Mouse (Mus musculus) liver, embryonic 11.5 days (tissue): ENCODE results near the gene Rhox2e. TPM values are rescaled to one million over a fixed set of nuclear protein-coding genes. Genes with fewer than 3 reads are reported as not detected.
"Not testable (repeated sequence)": the region's sequence is repeated elsewhere in the genome, so short reads cannot be mapped to it uniquely, and the experiment has no call there.

Experiments
- ATAC-seq: fragments of 200-750 bp; cut with Nextera tagmentation; replicated peaks from 2 replicates; pipeline ENCODE4 v1.8.0; 2017; ENCODE audit warnings: moderate number of reproducible peaks, mild to moderate bottlenecking, moderate TSS enrichment, moderate library complexity; ENCODE audit not compliant: low FRiP score
- DNase-seq: peaks from one replicate; pipeline ENCODE4 v3.0.0-alpha.2; 2017; ENCODE audit warnings: low spot score
- H3K27ac ChIP-seq: fragments of 300-500 bp; sonication (generic); 2 replicates; pipeline ENCODE4 v1.5.1; 2014; ENCODE audit warnings: mild to moderate bottlenecking, low read depth, low read length, control low read depth
- H3K27me3 ChIP-seq: fragments of 300-500 bp; sonication (generic); replicated peaks from 2 replicates; pipeline ENCODE4 v1.6.1; 2014; ENCODE audit warnings: low read length, mixed read lengths; ENCODE audit not compliant: control insufficient read depth, insufficient read depth
- H3K36me3 ChIP-seq: fragments of 300-500 bp; sonication (generic); 2 replicates; pipeline ENCODE4 v1.6.1; 2014; ENCODE audit warnings: mild to moderate bottlenecking, low read length, moderate library complexity, mixed read lengths; ENCODE audit not compliant: control insufficient read depth, insufficient read depth
- H3K4me1 ChIP-seq: fragments of 300-500 bp; sonication (generic); replicated peaks from 2 replicates; pipeline ENCODE4 v1.6.1; 2014; ENCODE audit warnings: low read length, mixed read lengths; ENCODE audit not compliant: control insufficient read depth, insufficient read depth
- H3K4me2 ChIP-seq: fragments of 300-500 bp; sonication (generic); 2 replicates; pipeline ENCODE4 v1.6.1; 2014; ENCODE audit warnings: mild to moderate bottlenecking, control low read depth, moderate library complexity
- H3K4me3 ChIP-seq: fragments of 300-500 bp; sonication (generic); 2 replicates; pipeline ENCODE4 v1.5.1; 2014; ENCODE audit warnings: low read depth, low read length, control low read depth
- H3K9ac ChIP-seq: fragments of 300-500 bp; sonication (generic); 2 replicates; pipeline ENCODE4 v1.6.1; 2014; ENCODE audit warnings: low read depth, low read length, control low read depth
- H3K9me3 ChIP-seq: fragments of 300-500 bp; sonication (generic); 2 replicates; pipeline ENCODE4 v1.6.1; 2016; ENCODE audit warnings: low read length, inconsistent platforms, mixed read lengths; ENCODE audit not compliant: control insufficient read depth
- WGBS: fragments of 180-500 bp; shearing (Covaris S2); extraction: QIAGEN DNeasy Blood & Tissue Kit; methylation state at CpG from one replicate; pipeline ENCODE4 v1.1.7; 2014; 5-methylcytosine and 5-hydroxymethylcytosine counted together
- polyA plus RNA-seq: library from polyadenylated mRNA; unstranded; fragments of >200 nt; fragmentation: Nextera tagmentation; extraction: Ambion mirVana; gene quantifications from 2 replicates; pipeline ENCODE4 v1.2.1, GENCODE M21; 2014

The Rhox2e gene
- not detected in 2 replicates for polyA plus RNA-seq

DNA sequence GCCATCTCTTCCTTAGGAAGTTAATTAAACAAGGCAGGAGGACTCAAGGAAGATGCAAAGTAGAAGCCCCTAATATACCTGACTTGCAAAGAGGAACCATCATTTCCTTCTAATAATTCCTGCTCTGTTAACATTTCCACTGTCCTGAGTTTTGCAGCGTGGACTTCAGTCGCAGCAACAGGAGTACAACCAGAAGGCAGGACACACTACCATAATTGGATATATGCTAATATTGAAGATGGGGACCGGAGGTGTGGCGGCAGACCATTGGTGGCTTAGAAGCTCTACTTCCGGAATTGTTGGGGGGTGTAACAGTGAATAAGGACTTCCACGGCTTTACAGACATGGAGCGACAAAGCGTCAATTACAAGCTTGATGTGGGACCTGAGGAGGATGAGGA, at the start of gene Rhox2e:
TSS of gene Rhox2e (plus strand) at position 301 of the 400 bp plus-strand sequence.
- H3K27me3 ChIP-seq, ATAC-seq, H3K4me1 ChIP-seq, H3K9me3 ChIP-seq, H3K4me3 ChIP-seq, DNase-seq, H3K36me3 ChIP-seq, H3K27ac ChIP-seq, H3K9ac ChIP-seq, H3K4me2 ChIP-seq: not testable (repeated sequence)
- WGBS: 95% methylated on average over 2 of the region's 8 CpGs

DNA sequence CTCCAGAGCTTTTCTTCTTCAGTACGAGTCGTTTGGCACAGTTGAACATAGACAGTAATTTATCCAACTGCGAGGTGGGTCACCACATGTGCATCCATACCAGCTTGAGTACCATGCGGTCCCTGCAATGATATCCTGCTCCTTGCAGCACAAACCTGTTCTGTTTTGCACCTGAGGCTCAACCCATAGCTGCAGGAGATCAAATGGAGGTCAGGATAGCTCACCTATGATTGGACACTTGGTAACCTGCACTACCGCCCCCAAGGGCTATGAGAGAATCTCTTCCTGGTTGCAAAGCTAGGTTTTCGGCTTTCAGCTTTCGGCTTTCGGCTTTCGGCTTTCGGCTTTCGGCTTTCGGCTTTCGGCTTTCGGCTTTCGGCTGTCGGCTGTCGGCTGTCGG, 16.2 kb upstream of the Rhox2e start, which contains the start of gene Rhox4d:
TSS of gene Rhox4d (plus strand) at position 301 of the 400 bp plus-strand sequence.
- not testable (repeated sequence) for H3K4me3 ChIP-seq, H3K27ac ChIP-seq, H3K9ac ChIP-seq, H3K9me3 ChIP-seq, H3K27me3 ChIP-seq, H3K4me2 ChIP-seq, H3K4me1 ChIP-seq, DNase-seq, H3K36me3 ChIP-seq, ATAC-seq
- WGBS: 79% methylated on average over 13 of the region's 18 CpGs

GRCm38 (mm10) chrX:37541719-37542118, 11.5 kb downstream of the Rhox2e start, which contains the start of gene Rhox3e:
TSS of gene Rhox3e (plus strand) at chrX:37542019.
- no CpG with 5 or more reads among the region's 4 CpGs for WGBS
- not testable (repeated sequence) for ATAC-seq, H3K9me3 ChIP-seq, H3K36me3 ChIP-seq, H3K27me3 ChIP-seq, H3K27ac ChIP-seq, H3K4me3 ChIP-seq, DNase-seq, H3K4me1 ChIP-seq, H3K9ac ChIP-seq, H3K4me2 ChIP-seq

DNA sequence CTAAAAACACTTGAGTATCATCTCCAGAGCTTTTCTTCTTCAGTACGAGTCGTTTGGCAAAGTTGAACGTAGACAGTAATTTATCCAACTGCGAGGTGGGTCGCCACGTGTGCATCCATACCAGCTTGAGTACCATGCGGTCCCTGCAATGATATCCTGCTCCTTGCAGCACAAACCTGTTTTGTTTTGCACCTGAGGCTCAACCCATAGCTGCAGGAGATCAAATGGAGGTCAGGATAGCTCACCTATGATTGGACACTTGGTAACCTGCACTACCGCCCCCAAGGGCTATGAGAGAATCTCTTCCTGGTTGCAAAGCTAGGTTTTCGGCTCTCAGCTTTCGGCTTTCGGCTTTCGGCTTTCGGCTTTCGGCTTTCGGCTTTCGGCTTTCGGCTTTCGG, 26.9 kb downstream of the Rhox2e start, which contains the start of gene Rhox4e:
TSS of gene Rhox4e (plus strand) at position 301 of the 400 bp plus-strand sequence.
- H3K9ac ChIP-seq, H3K9me3 ChIP-seq, H3K4me3 ChIP-seq, ATAC-seq, H3K36me3 ChIP-seq, H3K4me1 ChIP-seq, H3K27ac ChIP-seq, DNase-seq, H3K27me3 ChIP-seq, H3K4me2 ChIP-seq: not testable (repeated sequence)
- WGBS: 89% methylated on average over 10 of the region's 18 CpGs

- H3K4me1 ChIP-seq, H3K27me3 ChIP-seq, H3K9ac ChIP-seq, H3K4me2 ChIP-seq, H3K36me3 ChIP-seq, H3K4me3 ChIP-seq, H3K9me3 ChIP-seq, H3K27ac ChIP-seq, ATAC-seq, DNase-seq: not testable (repeated sequence)
- WGBS: 81% methylated on average over 7 of the region's 8 CpGs
Observed at GRCm38 (mm10) chrX:37571105-37571504, 40.9 kb downstream of the Rhox2e start, which contains the start of gene Rhox2f. TSS of gene Rhox2f (plus strand) at chrX:37571405.

DNA sequence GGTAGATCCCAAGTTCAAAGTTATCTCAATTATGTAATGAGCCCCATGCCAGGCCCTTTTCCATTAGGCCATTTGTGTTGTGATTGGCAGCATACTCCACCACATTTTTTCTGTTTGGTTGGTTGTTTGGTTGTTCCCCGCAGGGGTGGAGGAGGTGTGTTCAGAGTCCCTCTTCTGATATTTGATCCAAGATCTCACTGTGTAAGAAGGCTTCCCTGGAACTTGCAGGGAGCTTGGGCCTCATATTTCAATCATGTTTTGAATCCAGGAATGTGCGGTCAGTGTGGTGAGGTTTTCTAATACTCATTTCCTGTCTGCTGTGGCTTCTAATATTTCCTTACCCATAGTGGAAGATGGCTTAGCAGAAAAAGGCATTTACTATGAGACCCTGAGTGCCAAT, 42.4 kb downstream of the Rhox2e start:
- not testable (repeated sequence) for H3K27me3 ChIP-seq, H3K4me2 ChIP-seq, H3K4me1 ChIP-seq, H3K27ac ChIP-seq, H3K36me3 ChIP-seq, H3K9ac ChIP-seq, ATAC-seq, H3K4me3 ChIP-seq, DNase-seq, H3K9me3 ChIP-seq
- 56% methylated on average over 2 of the region's 2 CpGs for WGBS

GRCm38 (mm10) chrX:37580692-37581091, 50.4 kb downstream of the Rhox2e start, which contains the start of gene Rhox3f:
TSS of gene Rhox3f (plus strand) at chrX:37580992.
- not testable (repeated sequence) for H3K27ac ChIP-seq, H3K4me3 ChIP-seq, H3K4me1 ChIP-seq, H3K4me2 ChIP-seq, H3K9ac ChIP-seq, H3K27me3 ChIP-seq, H3K36me3 ChIP-seq, DNase-seq, ATAC-seq, H3K9me3 ChIP-seq

Other genes starting within 250 kb of the Rhox2e start
- not detected in 2 replicates for gene Rhox3a2, start 150.4 kb upstream of the Rhox2e start, polyA plus RNA-seq
- not detected in 2 replicates for gene Rhox4a2, start 139.6 kb upstream of the Rhox2e start, polyA plus RNA-seq
- not detected in 2 replicates for gene Rhox2b, start 118.4 kb upstream of the Rhox2e start, polyA plus RNA-seq
- gene Rhox4b, start 98.0 kb upstream of the Rhox2e start, polyA plus RNA-seq: 0.08 TPM in 1 of 2 replicates, not detected in the other
- gene Rhox2c, start 76.8 kb upstream of the Rhox2e start, polyA plus RNA-seq: 0.38 TPM in 1 of 2 replicates, not detected in the other
- not detected in 2 replicates for gene Rhox3c, start 71.9 kb upstream of the Rhox2e start, polyA plus RNA-seq
- not detected in 2 replicates for gene Rhox4c, start 50.1 kb upstream of the Rhox2e start, polyA plus RNA-seq
- not detected in 2 replicates for gene Rhox2d, start 37.0 kb upstream of the Rhox2e start, polyA plus RNA-seq
- not detected in 2 replicates for gene Rhox4d, start 16.1 kb upstream of the Rhox2e start, polyA plus RNA-seq
- gene Rhox3e, start 11.6 kb downstream of the Rhox2e start, polyA plus RNA-seq: not detected in 2 replicates
- gene Rhox4e, start 27.0 kb downstream of the Rhox2e start, polyA plus RNA-seq: not detected in 2 replicates
- gene Rhox2f, start 41.0 kb downstream of the Rhox2e start, polyA plus RNA-seq: not detected in 2 replicates
- gene Rhox3f, start 50.5 kb downstream of the Rhox2e start, polyA plus RNA-seq: not detected in 2 replicates
- not detected in 2 replicates for gene Rhox4f, start 77.3 kb downstream of the Rhox2e start, polyA plus RNA-seq
- gene Rhox3g, start 98.2 kb downstream of the Rhox2e start, polyA plus RNA-seq: not detected in 2 replicates
- not detected in 2 replicates for gene Rhox2g, start 113.0 kb downstream of the Rhox2e start, polyA plus RNA-seq
- gene Rhox4g, start 120.9 kb downstream of the Rhox2e start, polyA plus RNA-seq: not detected in 2 replicates
- gene Rhox3h, start 138.3 kb downstream of the Rhox2e start, polyA plus RNA-seq: not detected in 2 replicates
- not detected in 2 replicates for gene Rhox2h, start 142.8 kb downstream of the Rhox2e start, polyA plus RNA-seq